Mouse (Mus musculus): ENCODE measurements at regions not wholly inside any gene's neighbourhood (a gene's known extent, or its start where the extent isn't known, plus 50 kb on each side); places are given as distances from the start of the nearest gene placed in this dataset.

DNA sequence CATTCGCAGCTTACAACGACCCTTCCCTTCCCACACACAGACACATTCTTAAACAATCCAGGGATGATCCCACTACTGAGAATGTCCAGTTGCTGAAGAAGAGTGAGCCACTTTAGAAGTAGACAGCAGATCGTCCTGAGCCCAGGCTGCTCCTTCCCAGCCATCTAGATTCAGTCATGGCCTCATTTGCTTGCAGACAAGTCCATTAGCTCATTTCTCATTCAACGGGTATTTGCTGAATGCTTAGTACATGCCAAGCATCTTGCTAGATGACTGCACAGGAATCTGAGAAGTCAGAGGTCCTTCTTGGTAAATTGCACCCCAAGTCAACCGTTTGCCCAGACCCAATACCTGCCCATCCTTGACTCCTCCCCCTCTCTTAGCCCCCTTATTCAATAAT is 57.8 kb downstream of the Ier5 start:
- no peak for DNase-seq (ENCODE audit: extremely low spot score, low spot score)

DNA sequence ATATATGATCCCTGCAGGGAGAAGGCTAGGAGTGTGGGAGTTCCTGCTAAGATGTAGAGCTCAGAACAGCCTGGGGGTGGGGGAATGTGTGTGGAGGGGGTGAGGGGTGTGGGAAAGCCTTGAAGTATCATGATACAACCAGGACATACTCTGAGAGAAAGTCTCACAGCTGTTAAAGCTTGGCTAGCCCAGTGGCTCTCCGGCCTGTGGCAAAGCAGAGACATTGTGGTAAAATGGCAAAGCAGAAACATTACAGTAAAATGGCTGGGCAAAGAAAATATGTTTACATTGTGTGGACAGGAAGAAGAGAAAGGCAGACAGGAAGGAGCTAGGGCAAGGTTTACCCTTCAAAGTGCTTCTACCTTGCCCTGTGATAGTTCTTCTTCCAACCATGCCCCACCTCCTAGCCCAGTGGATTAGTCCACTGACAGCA is 58.5 kb downstream of the Ier5 start:
- no peak for DNase-seq (ENCODE audit: extremely low spot score, low spot score)

- no peak for DNase-seq (ENCODE audit: extremely low spot score, low spot score)
Observed at GRCm38 (mm10) chr1:155040086-155040726, 59.2 kb downstream of the Ier5 start.

DNA sequence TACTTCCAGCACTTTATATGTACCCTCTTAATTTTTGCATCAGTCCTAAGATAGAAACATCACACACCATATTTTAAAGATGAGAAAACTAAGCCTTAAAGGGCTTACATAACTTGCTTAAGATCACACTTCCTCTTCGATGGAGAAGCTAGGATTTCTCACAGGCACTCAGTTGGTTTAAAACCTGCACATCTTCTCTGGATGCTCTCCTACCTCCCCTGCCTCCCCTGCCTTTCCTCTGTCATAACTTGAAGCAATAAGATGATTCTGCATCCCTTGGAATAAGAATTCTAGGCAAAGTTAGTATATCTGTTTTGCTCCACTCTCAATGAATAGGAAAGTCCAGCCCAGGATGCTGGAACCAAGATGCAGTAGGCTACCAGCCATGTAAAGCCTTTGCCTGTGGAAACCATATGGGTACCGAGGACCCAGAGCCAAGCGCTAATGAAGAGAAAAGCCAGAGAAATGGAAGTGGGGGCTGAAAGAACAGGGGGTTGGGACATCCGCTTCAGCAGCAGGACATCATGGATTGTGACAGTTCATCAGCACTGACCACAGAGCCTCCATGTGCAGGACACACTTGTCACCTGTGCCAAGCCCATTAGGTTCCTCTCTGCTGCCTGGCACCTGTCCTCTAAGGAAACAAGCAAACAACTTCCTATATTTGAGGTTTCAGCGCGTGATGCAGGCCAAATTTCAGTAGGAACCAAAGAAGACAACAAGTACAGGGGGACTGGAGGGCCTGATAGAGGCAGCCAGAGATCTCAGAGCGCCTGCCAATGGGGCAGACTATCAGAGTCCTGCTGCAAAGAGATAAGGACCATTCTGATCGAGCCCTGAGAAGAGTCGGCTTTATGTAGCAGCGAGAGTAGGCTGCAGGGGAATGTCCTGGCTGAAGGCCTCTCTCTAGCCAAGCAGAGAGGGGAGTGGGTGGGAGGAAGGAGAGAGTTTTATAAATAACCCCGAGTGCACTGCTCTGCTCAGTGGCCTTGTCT is 60.5 kb downstream of the Ier5 start:
- no peak for DNase-seq (ENCODE audit: extremely low spot score, low spot score)

GRCm38 (mm10) chr1:155037479-155037878 is 62.0 kb downstream of the Ier5 start:
- DNase-seq (ENCODE audit: extremely low spot score, low spot score), result no peak

DNA sequence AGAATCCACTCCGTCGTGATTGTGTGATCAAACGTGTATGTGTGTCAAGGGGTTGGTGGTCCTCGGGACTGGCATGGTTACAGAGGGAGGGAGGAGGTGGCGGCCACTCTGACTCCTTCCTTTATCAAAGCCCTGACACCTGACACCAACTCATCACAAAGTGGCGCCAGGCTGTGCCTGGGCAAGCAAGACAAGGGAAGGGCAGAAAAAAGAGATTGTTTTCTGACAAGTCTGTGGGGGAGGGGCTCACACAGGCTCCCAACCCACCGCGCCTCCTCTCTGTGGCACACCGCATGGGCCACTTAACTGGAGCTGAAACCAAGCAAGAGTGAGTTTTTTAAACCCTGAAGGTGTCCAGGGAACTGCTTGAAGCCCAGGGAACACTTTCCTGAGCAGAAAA is 68.5 kb downstream of the Ier5 start:
- DNase-seq (ENCODE audit: extremely low spot score, low spot score), result no peak

DNA sequence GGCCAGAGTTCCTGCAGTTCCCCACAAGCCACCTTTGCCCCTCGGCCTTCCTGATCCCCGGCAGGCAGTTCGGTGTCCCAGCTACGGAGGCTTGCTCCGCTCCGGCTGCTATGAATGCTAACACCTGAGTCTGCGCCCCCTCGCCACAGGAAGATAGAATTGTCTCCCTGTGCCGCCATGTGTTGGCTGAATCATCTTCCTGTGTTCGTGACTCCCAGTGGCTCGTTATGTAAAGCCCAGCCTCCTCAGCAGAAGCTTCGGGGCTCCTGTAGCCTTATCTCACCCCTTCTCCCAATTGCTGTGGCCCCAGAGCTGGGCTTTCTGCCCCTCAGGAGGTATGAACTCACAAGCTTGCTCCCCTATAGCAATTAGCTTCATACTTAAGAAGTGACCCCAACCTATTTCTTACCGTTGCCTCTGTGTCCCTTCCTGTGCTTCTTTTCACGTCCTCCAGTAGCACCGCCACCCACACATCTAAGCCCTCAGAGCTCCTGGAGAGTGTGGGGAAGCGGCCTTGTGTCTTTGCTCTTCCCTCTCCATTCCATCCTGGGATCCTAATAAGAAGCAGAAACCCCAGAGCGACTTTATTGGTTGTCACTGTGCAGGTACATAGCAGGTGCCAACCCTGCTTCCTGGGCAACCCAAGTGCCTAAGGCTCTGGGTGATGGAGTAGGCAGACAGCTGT is 70.1 kb downstream of the Ier5 start:
- DNase-seq (ENCODE audit: extremely low spot score, low spot score), result no peak

DNA sequence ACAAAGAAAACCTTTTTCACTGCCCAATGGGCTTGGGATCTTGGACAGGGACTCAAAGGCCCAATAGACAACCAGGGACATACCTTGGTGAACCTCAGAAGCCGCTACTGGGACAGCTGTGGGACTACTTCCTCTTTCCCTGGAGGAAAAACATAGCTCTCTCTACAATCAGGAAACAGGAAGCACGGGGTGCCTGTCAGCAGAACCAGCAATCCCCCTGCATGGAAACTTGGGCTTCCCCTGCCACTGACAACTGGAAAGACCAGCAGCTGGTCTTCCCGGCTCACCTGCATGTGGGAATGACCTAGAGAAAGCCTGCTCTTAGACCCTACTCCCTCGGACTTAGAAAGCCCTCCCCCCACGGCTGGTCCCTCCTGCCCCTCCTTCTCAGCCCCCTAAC is 70.7 kb downstream of the Ier5 start:
- no peak for DNase-seq (ENCODE audit: extremely low spot score, low spot score)

DNA sequence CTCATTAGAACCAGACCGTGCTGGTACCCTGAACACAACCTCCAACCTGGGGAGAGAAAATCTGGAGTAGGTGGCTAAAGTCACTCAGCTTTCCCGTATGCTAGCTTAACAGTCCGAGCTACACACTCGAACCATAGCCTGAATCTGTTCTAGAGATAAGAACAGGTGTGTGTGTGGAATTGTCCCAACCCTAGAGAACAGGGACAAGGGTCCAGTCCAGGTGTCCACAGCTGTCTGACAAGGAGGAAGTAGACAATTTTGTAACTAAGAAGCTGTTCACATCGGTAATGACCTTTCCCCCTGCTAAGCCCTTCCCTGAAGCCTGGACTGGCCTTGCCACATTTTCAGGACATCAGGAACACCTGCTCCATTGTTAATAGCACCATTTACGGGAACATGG is 71.3 kb downstream of the Ier5 start:
- no peak for DNase-seq (ENCODE audit: extremely low spot score, low spot score)

DNA sequence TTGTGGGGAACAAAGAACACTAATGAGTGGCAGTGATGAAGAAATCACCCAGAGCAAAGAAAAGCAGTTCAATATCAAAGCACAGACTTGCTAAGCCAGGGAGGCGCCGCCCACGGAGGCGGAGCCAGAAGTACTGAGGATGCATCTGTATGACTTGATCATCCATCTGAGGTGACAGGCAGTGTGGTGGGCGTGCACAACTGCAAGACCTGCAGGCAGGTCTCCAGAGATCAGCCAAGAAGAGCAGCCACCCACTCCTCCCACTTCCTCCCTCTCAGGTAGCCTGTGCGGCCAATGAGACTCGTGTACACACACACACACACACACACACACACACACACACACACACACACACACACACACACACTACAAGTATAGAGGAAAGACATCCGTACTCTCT is 71.9 kb downstream of the Ier5 start:
- DNase-seq (ENCODE audit: extremely low spot score, low spot score), result no peak

- DNase-seq (ENCODE audit: extremely low spot score, low spot score), result peak; percentile 81
Observed at GRCm38 (mm10) chr1:155025862-155026478, 73.5 kb downstream of the Ier5 start.

DNA sequence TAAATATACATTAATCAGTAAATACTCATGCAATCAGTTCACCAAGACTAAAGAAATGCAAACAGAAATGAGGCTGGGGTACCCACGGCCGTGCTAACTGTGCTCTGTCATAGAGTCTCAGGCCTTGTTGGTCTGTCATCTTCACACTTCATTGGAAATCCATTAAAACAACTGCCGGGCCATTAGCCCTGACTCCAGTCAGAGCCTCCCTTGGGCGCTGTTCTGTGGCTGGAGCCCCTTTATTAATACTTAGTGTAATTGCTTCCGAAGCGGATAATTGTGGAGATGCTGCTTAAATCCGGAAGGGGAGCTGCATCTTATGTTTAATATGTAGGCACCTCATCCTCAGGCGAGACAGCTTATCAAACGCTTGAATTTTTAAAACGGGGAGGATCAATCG is 76.1 kb downstream of the Ier5 start:
- DNase-seq (ENCODE audit: extremely low spot score, low spot score), result no peak

DNA sequence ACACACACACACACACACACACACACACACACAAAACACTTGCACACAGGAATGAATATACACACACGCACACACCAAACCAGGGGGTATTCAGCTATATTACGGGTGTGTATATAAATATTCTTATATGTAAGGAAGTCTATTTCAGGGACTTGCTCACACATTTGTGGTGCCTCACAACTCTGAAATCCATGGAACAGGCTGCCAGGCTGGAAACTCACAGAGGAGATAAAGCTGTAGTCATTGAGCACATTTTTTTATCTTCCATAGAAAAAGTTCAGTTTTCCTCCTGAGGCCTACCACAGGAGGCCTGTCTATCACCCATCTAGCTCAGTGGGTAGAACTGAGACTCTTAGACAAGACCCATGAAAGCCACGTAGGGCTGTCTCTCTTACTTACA is 83.8 kb downstream of the Ier5 start:
- DNase-seq (ENCODE audit: extremely low spot score, low spot score), result no peak

DNA sequence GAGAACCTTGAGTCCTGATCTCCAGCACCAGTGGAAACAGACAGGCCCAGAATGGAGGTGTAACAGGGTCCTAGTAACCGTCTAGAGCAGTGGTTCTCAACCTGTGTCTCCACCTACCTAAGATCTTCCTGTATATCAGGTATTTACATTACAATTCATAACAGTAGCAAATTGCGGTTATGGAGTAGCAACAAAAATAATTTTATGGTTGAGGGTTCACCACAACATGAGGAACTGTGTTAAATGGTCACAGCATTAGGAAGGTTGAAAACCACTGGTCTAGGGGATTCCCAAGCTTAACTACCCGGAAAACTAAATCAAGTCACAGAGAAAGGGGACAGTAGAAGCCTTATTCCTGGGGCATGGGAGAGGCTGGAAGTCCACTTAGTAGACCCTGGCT is 84.5 kb downstream of the Ier5 start:
- no peak for DNase-seq (ENCODE audit: extremely low spot score, low spot score)

DNA sequence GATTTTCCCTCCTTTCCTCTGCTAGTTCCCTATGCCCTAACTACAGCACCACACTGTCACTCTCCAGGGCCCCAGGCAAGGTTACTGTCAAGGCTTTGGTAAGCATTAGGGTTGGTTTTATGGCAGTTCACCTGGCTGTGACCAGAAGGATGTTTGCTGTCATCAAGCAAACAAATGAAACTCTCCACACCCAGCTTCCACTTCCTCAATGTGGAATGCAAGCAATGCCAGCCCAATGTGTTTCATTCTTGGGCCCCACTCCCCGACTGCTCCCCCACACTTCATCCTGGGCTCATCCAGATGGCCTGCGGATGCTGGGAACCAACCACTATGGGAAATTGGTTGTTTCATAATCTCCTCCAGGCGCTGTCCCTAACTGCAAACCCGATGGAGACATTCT is 85.7 kb downstream of the Ier5 start:
- DNase-seq (ENCODE audit: extremely low spot score, low spot score), result no peak

GRCm38 (mm10) chr1:155013361-155013760 is 86.1 kb downstream of the Ier5 start:
- no peak for DNase-seq (ENCODE audit: extremely low spot score, low spot score)

DNA sequence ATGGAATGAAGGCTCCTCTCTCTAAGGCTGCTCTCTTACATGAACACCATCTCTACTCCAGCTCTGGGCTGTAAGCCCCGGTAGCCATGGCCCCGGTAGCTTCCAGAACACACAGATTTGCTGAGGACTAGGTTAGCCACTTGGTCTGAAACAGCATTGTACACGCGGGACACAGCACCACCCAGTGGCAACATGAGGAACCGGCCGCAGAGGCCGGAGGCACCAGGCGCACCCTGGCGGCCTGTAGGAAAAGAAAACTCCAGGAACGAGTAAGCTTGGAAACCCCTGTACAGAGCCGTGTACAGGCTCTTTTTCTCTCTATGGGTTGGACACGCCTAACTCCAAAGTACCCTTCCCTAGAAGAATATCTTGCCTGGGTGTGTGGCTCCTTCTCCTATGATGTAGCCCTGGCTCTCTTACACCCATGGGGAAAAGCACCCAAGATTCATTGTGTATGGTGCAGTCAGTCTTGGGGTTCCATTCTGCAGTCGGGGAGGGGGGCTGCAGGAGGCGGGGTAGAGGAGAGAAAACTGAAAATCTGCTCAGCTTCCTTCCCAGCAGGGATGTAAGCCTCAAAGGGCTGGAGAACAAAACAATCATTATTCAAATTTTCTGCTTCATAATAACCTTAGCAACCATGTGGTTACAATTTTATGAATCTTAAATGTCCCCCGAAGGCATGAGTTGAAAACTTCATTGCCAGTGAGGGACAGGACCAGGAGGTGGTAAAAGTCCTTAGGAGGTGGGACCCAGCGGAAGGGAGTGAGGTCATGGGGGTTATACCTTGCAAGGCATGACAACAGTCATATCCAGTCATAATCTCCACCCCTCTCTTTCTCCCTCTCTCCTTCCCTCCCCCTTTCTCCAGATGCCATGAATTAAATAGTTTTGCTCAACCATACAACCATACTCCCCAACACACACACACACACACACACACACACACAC is 92.6 kb downstream of the Ier5 start:
- DNase-seq (ENCODE audit: extremely low spot score, low spot score), result peak; percentile 88

DNA sequence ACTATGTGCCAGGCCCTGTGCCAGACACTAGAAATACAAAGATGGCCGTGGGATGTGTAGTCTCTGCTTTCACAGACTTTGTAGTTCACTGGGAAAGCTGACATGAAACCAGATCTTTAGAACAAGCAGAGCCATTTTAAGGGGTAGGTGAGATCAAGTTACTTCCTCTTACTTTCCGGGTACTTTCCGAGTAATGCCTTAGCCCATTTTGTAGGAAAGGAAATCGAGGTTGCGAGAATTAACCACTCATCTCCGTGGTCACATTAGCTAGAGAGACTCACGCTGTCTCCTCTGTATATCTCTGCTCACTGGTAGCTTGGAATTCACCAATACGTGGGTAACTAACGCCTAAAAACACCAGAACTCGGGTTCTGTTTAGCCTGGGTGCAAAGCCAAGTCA is 93.3 kb downstream of the Ier5 start:
- no peak for DNase-seq (ENCODE audit: extremely low spot score, low spot score)

DNA sequence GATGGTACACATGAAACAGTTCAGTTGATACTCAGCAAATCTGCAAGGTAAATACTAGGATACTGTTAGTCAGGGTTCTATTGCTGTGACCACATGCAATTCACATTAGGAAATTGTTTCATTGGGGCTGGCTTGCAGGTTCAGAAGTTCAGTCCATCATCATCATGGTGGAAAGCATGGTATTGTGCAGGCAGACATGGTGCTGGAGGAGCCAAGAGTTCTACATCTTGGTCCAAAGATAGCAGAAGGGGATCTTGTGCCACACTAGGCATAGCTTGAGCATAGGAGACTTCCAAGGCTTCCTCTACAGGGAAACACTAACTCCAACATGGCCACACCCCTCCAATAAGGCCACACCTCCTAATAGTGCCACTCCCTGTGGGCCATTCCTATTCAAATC is 99.1 kb downstream of the Ier5 start:
- DNase-seq (ENCODE audit: extremely low spot score, low spot score), result no peak

DNA sequence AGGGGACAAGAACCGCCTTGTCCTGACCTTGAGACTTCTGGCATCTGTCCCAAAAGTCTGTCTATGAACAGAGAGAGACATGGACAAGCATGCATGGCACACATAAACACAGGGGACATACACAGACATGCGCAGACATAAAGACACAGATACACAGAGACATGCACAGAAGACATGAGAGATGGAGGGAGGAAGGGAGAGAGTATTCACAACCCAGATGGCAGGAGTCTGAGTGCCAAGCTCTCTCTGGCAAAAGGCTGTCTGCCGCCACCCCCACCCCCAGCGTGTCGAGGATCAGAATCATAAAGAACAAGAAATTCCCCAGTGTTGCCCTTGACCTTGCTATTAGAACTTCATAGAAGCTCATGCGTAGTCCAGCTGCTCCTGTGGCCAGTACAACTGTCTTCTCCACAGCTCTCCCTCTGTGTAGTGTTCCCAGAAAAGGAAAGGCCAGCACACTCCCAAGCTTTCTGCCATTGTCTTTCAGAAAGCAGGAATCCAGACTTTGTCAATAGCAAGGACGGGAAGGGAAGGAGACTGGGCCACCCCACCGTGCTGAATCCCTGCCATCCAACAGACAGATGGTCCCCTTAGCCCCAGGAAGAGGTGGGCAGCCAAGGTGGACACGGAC is 99.8 kb downstream of the Ier5 start:
- no peak for DNase-seq (ENCODE audit: extremely low spot score, low spot score)
